Mouse (Mus musculus): ENCODE results near the gene Nid1. TPM values are rescaled to one million over a fixed set of nuclear protein-coding genes. Genes with fewer than 3 reads are reported as not detected.
"Not testable (repeated sequence)": the region's sequence is repeated elsewhere in the genome, so short reads cannot be mapped to it uniquely, and the experiment has no call there.

Nid1 gene
- polyA plus RNA-seq (2014; fragmentation: Nextera tagmentation; extraction: Ambion mirVana), result 32.6 and 38.0 TPM in 2 replicates

GRCm38 (mm10) chr13:13437460-13438015 lies at the start of gene Nid1:
TSS of gene Nid1 (plus strand) at chr13:13437551.
- not testable (repeated sequence) for H3K9ac ChIP-seq (ENCODE audit: low read depth, low read length); H3K27ac ChIP-seq (ENCODE audit: low read depth, low read length); H3K27me3 ChIP-seq (replicated peaks; ENCODE audit: control insufficient read depth, insufficient read depth, low read length); DNase-seq (ENCODE audit: low spot score); H3K36me3 ChIP-seq (ENCODE audit: control insufficient read depth, insufficient read depth, low read length); H3K9me3 ChIP-seq (ENCODE audit: control insufficient read depth, low read length); H3K4me1 ChIP-seq (replicated peaks; ENCODE audit: control insufficient read depth, insufficient read depth, low read length)
- Histone ChIP-seq H3K4me2 (peak within 1 kb of the TSS; percentile 49), H3K4me3 (ENCODE audit: low read depth, low read length) (peak within 1 kb of the TSS; percentile 20; the same call in 1 of the 2 replicates)
- under 1% methylated on average over 23 of the region's 39 CpGs for WGBS
- ATAC-seq (replicated peaks; ENCODE audit: low FRiP score), result peak; percentile 36

GRCm38 (mm10) chr13:13393228-13394095 lies 43.9 kb upstream of the Nid1 start, which contains the start of gene Gpr137b:
TSS of gene Gpr137b (minus strand) at chr13:13394014.
- WGBS, result under 1% methylated on average over 50 of the region's 78 CpGs
- H3K27ac ChIP-seq (ENCODE audit: low read depth, low read length); H3K4me1 ChIP-seq (replicated peaks; ENCODE audit: control insufficient read depth, insufficient read depth, low read length); H3K9me3 ChIP-seq (ENCODE audit: control insufficient read depth, low read length); H3K27me3 ChIP-seq (replicated peaks; ENCODE audit: control insufficient read depth, insufficient read depth, low read length); H3K9ac ChIP-seq (ENCODE audit: low read depth, low read length); H3K36me3 ChIP-seq (ENCODE audit: control insufficient read depth, insufficient read depth, low read length): not testable (repeated sequence)
- Histone ChIP-seq H3K4me2 (peak within 1 kb of the TSS; percentile 56), H3K4me3 (ENCODE audit: low read depth, low read length) (peak within 1 kb of the TSS; percentile 40)
- ATAC-seq (replicated peaks; ENCODE audit: low FRiP score) (peak; percentile 79), DNase-seq (ENCODE audit: low spot score) (peak; percentile 42)

- H3K9ac ChIP-seq (ENCODE audit: low read depth, low read length); H3K27me3 ChIP-seq (replicated peaks; ENCODE audit: control insufficient read depth, insufficient read depth, low read length); H3K27ac ChIP-seq (ENCODE audit: low read depth, low read length); H3K9me3 ChIP-seq (ENCODE audit: control insufficient read depth, low read length); H3K4me1 ChIP-seq (replicated peaks; ENCODE audit: control insufficient read depth, insufficient read depth, low read length); H3K36me3 ChIP-seq (ENCODE audit: control insufficient read depth, insufficient read depth, low read length): not testable (repeated sequence)
- Histone ChIP-seq H3K4me3 (ENCODE audit: low read depth, low read length) (peak overlapping the region; percentile 35), H3K4me2 (peak overlapping the region; percentile 56)
- DNase-seq (ENCODE audit: low spot score) (peak; percentile 43), ATAC-seq (replicated peaks; ENCODE audit: low FRiP score) (peak; percentile 45)
- 2% methylated on average over 13 of the region's 15 CpGs for WGBS
Measured at GRCm38 (mm10) chr13:13394096-13394395, 43.3 kb upstream of the Nid1 start.

GRCm38 (mm10) chr13:13400851-13401250 lies 36.5 kb upstream of the Nid1 start:
- H3K4me1 ChIP-seq (replicated peaks; ENCODE audit: control insufficient read depth, insufficient read depth, low read length); H3K9ac ChIP-seq (ENCODE audit: low read depth, low read length); ATAC-seq (replicated peaks; ENCODE audit: low FRiP score); H3K9me3 ChIP-seq (ENCODE audit: control insufficient read depth, low read length); H3K36me3 ChIP-seq (ENCODE audit: control insufficient read depth, insufficient read depth, low read length); H3K27me3 ChIP-seq (replicated peaks; ENCODE audit: control insufficient read depth, insufficient read depth, low read length); H3K27ac ChIP-seq (ENCODE audit: low read depth, low read length); DNase-seq (ENCODE audit: low spot score); H3K4me3 ChIP-seq (ENCODE audit: low read depth, low read length); H3K4me2 ChIP-seq: not testable (repeated sequence)
- WGBS, result 74% methylated on average over 3 of the region's 3 CpGs

- not testable (repeated sequence) for H3K9ac ChIP-seq (ENCODE audit: low read depth, low read length); DNase-seq (ENCODE audit: low spot score); H3K27ac ChIP-seq (ENCODE audit: low read depth, low read length); H3K4me2 ChIP-seq; H3K4me1 ChIP-seq (replicated peaks; ENCODE audit: control insufficient read depth, insufficient read depth, low read length); H3K27me3 ChIP-seq (replicated peaks; ENCODE audit: control insufficient read depth, insufficient read depth, low read length); H3K4me3 ChIP-seq (ENCODE audit: low read depth, low read length); H3K36me3 ChIP-seq (ENCODE audit: control insufficient read depth, insufficient read depth, low read length); ATAC-seq (replicated peaks; ENCODE audit: low FRiP score); H3K9me3 ChIP-seq (ENCODE audit: control insufficient read depth, low read length)
- WGBS, result 82% methylated on average over 5 of the region's 5 CpGs
Measured at GRCm38 (mm10) chr13:13402818-13403217, 34.5 kb upstream of the Nid1 start.

GRCm38 (mm10) chr13:13403366-13403765 lies 34.0 kb upstream of the Nid1 start:
- not testable (repeated sequence) for H3K9me3 ChIP-seq (ENCODE audit: control insufficient read depth, low read length); DNase-seq (ENCODE audit: low spot score); H3K27ac ChIP-seq (ENCODE audit: low read depth, low read length); H3K9ac ChIP-seq (ENCODE audit: low read depth, low read length); H3K4me1 ChIP-seq (replicated peaks; ENCODE audit: control insufficient read depth, insufficient read depth, low read length); ATAC-seq (replicated peaks; ENCODE audit: low FRiP score); H3K27me3 ChIP-seq (replicated peaks; ENCODE audit: control insufficient read depth, insufficient read depth, low read length); H3K4me2 ChIP-seq; H3K36me3 ChIP-seq (ENCODE audit: control insufficient read depth, insufficient read depth, low read length); H3K4me3 ChIP-seq (ENCODE audit: low read depth, low read length)
- 83% methylated on average over 2 of the region's 3 CpGs for WGBS

GRCm38 (mm10) chr13:13403839-13404238 lies 33.5 kb upstream of the Nid1 start:
- not testable (repeated sequence) for H3K4me1 ChIP-seq (replicated peaks; ENCODE audit: control insufficient read depth, insufficient read depth, low read length); H3K27me3 ChIP-seq (replicated peaks; ENCODE audit: control insufficient read depth, insufficient read depth, low read length); H3K4me2 ChIP-seq; H3K4me3 ChIP-seq (ENCODE audit: low read depth, low read length); H3K36me3 ChIP-seq (ENCODE audit: control insufficient read depth, insufficient read depth, low read length); H3K9me3 ChIP-seq (ENCODE audit: control insufficient read depth, low read length); ATAC-seq (replicated peaks; ENCODE audit: low FRiP score); H3K9ac ChIP-seq (ENCODE audit: low read depth, low read length); DNase-seq (ENCODE audit: low spot score); H3K27ac ChIP-seq (ENCODE audit: low read depth, low read length)
- WGBS, result 77% methylated on average over 3 of the region's 6 CpGs

- H3K4me2 ChIP-seq; H3K9me3 ChIP-seq (ENCODE audit: control insufficient read depth, low read length); H3K9ac ChIP-seq (ENCODE audit: low read depth, low read length); DNase-seq (ENCODE audit: low spot score); H3K27ac ChIP-seq (ENCODE audit: low read depth, low read length); H3K4me3 ChIP-seq (ENCODE audit: low read depth, low read length); H3K36me3 ChIP-seq (ENCODE audit: control insufficient read depth, insufficient read depth, low read length); H3K4me1 ChIP-seq (replicated peaks; ENCODE audit: control insufficient read depth, insufficient read depth, low read length); ATAC-seq (replicated peaks; ENCODE audit: low FRiP score); H3K27me3 ChIP-seq (replicated peaks; ENCODE audit: control insufficient read depth, insufficient read depth, low read length): not testable (repeated sequence)
- 66% methylated on average over 6 of the region's 6 CpGs for WGBS
Measured at GRCm38 (mm10) chr13:13404517-13405155, 32.7 kb upstream of the Nid1 start.

All from liver, embryonic 11.5 days (tissue).